Mouse (Mus musculus) left cerebral cortex, adult 8-10 months (tissue): ENCODE data around the gene Wdr73. TPM values are rescaled to one million over a fixed set of nuclear protein-coding genes. Genes with fewer than 3 reads are reported as not detected.

Experiments used
- DNase-seq, 2 experiments: peaks; one replicate each; pipeline ENCODE4 v3.0.0; 2022; ENCODE audit warnings: low spot score in 2 of 2
- total RNA-seq, 4 experiments: library from RNA; stranded (reverse); gene quantifications; 2 replicates each; pipeline ENCODE4 v1.2.4; 2022

Wdr73 gene
- total RNA-seq, 4 experiments from 2014 or later = 26.2 to 29.3 (median 27.8) TPM

- DNase-seq = peak; percentile 47 to 64
Observed at GRCm38 (mm10) chr7:80857181-80857580, 43.9 kb downstream of the Wdr73 start.

DNA sequence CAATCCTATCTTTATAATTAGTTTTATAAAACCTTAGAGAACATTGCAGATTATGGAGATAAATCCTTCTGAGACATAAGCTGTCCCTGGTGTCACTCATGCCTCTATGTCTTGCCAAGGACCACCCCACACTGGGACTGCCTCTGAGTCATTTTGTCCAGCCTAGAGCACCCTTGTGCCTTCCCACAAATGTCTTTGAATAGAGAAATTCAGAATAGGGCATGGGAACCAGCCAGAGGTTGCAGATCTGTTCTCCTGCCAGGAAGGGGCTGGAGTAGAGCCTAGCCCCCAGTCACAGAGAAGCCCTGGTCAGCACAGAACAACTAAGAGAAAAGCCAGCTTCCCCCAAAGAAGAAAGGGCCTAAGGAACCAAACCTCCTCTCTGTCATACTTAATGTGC is 45.8 kb downstream of the Wdr73 start:
- no peak for DNase-seq

- DNase-seq = no peak
Observed at GRCm38 (mm10) chr7:80853218-80853617, 47.9 kb downstream of the Wdr73 start.

- DNase-seq = no peak
Observed at GRCm38 (mm10) chr7:80850520-80850919, 50.5 kb downstream of the Wdr73 start.

- no peak for DNase-seq
Observed at GRCm38 (mm10) chr7:80849710-80850109, 51.4 kb downstream of the Wdr73 start.

GRCm38 (mm10) chr7:80849267-80849666 is 51.8 kb downstream of the Wdr73 start:
- DNase-seq = no peak

GRCm38 (mm10) chr7:80846709-80847108 is 54.4 kb downstream of the Wdr73 start:
- DNase-seq = no peak

GRCm38 (mm10) chr7:80846280-80846678 is 54.8 kb downstream of the Wdr73 start:
- DNase-seq = no peak

GRCm38 (mm10) chr7:80845621-80846279 is 55.3 kb downstream of the Wdr73 start:
- no peak for DNase-seq

GRCm38 (mm10) chr7:80844691-80845090 is 56.4 kb downstream of the Wdr73 start:
- DNase-seq = no peak

GRCm38 (mm10) chr7:80843910-80844640 is 57.0 kb downstream of the Wdr73 start:
- DNase-seq = no peak

GRCm38 (mm10) chr7:80843176-80843575 is 57.9 kb downstream of the Wdr73 start:
- no peak for DNase-seq

GRCm38 (mm10) chr7:80842132-80842531 is 58.9 kb downstream of the Wdr73 start:
- DNase-seq = no peak

DNA sequence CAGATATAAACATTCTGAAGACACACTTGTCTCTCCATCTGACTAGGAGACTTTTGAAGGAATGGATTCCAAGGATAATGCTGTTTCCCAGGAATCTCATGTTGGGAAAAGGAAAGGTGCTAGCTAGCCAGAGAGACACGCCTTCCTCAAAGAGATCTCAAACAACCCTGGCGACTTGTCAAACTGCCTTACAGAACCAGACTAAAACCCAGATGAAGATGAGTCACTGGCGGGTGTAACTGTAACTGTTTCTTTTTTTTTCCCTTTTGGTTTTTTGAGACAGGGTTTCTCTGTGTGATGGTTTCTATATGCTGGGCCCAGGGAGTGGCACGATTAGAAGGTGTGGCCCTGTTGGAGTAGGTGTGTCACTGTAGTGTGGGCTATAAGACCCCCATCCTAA is 60.1 kb downstream of the Wdr73 start:
- no peak for DNase-seq

Other genes with a start within 250 kb of the Wdr73 start
- gene Crtc3, start 212.4 kb downstream of the Wdr73 start, total RNA-seq = 10 to 100 TPM; 14.8 to 15.7 (median 15.5) TPM
- gene Iqgap1, start 75.3 kb downstream of the Wdr73 start, total RNA-seq = 10 to 100 TPM; 18.0 to 29.9 (median 24.9) TPM
- 10 to 100 TPM; 11.3 to 16.9 (median 14.0) TPM for gene Zscan2, start 40.3 kb downstream of the Wdr73 start, total RNA-seq
- gene Nmb, start 3.8 kb upstream of the Wdr73 start, total RNA-seq = 1 to 10 TPM; 3.4 to 7.1 (median 4.7) TPM
- gene Sec11a, start 46.5 kb upstream of the Wdr73 start, total RNA-seq = 10 to 100 TPM; 41.1 to 47.5 (median 41.9) TPM
- gene Zfp592, start 92.4 kb upstream of the Wdr73 start, total RNA-seq = 10 to 100 TPM; 19.5 to 23.1 (median 21.0) TPM
- under 1 TPM; 0.48 to 0.95 (median 0.65) TPM for gene Alpk3, start 156.3 kb upstream of the Wdr73 start, total RNA-seq
- gene Slc28a1, start 213.5 kb upstream of the Wdr73 start, total RNA-seq = under 1 TPM in 3 of 4 experiments, not detected in 1; 0.20 to 0.32 (median 0.26) TPM